Mouse (Mus musculus) G1E (cell line): ENCODE measurements around the gene Rab31.

Source experiments
- GATA1 ChIP-seq: IDR thresholded peaks from 2 replicates; pipeline ENCODE4 v1.6.1; 2012; ENCODE audit warnings: borderline replicate concordance, low read length, inconsistent platforms, mixed read lengths
- POLR2AphosphoS5 ChIP-seq: IDR thresholded peaks from 2 replicates; pipeline ENCODE4 v1.6.1; 2012; ENCODE audit warnings: low read depth, low read length, inconsistent platforms; ENCODE audit not compliant: insufficient replicate concordance

DNA sequence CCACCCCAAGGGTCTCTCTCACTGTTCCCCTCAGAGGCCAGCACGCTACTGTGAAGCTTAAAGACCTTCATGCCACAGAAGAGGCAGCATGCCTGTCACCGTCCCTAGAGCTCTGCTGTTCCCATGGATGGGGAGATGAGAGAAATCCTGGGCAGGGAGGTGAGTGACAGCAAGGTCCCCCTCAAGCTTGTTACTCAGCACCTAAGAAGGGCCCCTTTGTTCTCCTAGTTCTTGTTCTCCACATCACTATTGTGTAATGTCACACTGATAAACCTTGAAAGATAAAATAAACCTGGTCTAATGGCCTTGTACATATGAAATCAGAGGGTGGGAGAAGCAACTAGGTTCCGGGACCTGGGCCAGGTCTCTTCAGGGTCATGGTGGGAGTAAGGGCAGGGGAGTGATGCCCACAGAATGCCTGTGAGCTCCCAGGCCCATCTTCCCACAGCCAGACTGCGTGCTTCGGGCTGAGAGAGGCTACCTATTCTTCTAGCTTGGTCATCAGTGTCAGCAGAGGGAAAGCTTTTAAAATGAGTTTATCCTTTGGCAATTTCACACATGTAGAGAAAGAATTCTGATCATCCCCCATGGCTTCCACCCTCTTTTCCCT is 90.4 kb downstream of the Rab31 start:
- TF ChIP-seq GATA1 (no peak), POLR2AphosphoS5 (no peak)
